18 mouse cellular contexts compared by ENCODE assay signal in genomic region chr1:52011227-52011626, GRCm38 (mm10). TPM values are rescaled to one million over a fixed set of nuclear protein-coding genes. Genes with fewer than 3 reads are reported as not detected.
DNase-seq lines count a peak whose midpoint lies in the region; ATAC-seq and TF ChIP-seq lines count a peak whose summit lies in the region.
"Had no signal": no experiment of that assay in that cellular context is flagged by ENCODE, and none has a peak within 500 bp of the region (broad histone marks: within the 10 kb centered on the region; RNA-seq: fewer than 3 reads in every experiment).

No protein-coding gene starts in this region.

- no peaks in the 10 kb centered on the region for H3K9me3 ChIP-seq in liver, embryonic 12.5 days (replicated peaks)
- no peaks in the 10 kb centered on the region for H3K9me3 ChIP-seq in midbrain, embryonic 10.5 days (replicated peaks)
- H3K9me3 ChIP-seq: embryonic facial prominence, embryonic 15.5 days; heart, embryonic 15.5 days had no signal

- H3K79me2 ChIP-seq in liver, adult 2 months (ENCODE audit: control insufficient read depth, insufficient read depth, low read length) = no peaks in the 10 kb centered on the region

- no peaks in the 10 kb centered on the region; the same call in 1 of the 2 replicates for H3K27me3 ChIP-seq in liver, adult 2 months (ENCODE audit: control insufficient read depth, insufficient read depth, low read length)
- 0 out of 2 replicates have a peak, but pooled peaks cover 4% of the 10 kb centered on the region for H3K27me3 ChIP-seq in liver, embryonic 12.5 days (replicated peaks)
- peaks cover 16% of the 10 kb centered on the region; the same call in 1 of the 2 replicates for H3K27me3 ChIP-seq in midbrain, embryonic 10.5 days (ENCODE audit: low read depth, poor library complexity, severe bottlenecking)
- H3K27me3 ChIP-seq: embryonic facial prominence, embryonic 15.5 days; heart, embryonic 15.5 days had no signal

- H3K9ac ChIP-seq in liver, adult 2 months (ENCODE audit: low read depth, low read length) = no peak overlapping the region
- no peak overlapping the region for H3K9ac ChIP-seq in liver, embryonic 12.5 days
- H3K9ac ChIP-seq: embryonic facial prominence, embryonic 15.5 days; forebrain, postnatal 0 days; heart, embryonic 15.5 days; lung, embryonic 14.5 days had no signal

- no peak for ATAC-seq in liver, embryonic 12.5 days
- ATAC-seq in megakaryocyte, adult 5-6 weeks (ENCODE audit: poor library complexity, severe bottlenecking) = peak; percentile 73
- ATAC-seq: forebrain, postnatal 0 days; hindbrain, embryonic 16.5 days had no signal

- 74% methylated on average over 3 of the region's 3 CpGs for WGBS in liver, adult 2 months
- 30% methylated on average over 3 of the region's 3 CpGs for WGBS in liver, embryonic 12.5 days (ENCODE audit: insufficient replicate concordance)
- 63% methylated on average over 3 of the region's 3 CpGs for WGBS in midbrain, embryonic 10.5 days

- H3K36me3 ChIP-seq in liver, adult 2 months (ENCODE audit: control insufficient read depth, insufficient read depth, low read length) = no peaks in the 10 kb centered on the region
- H3K36me3 ChIP-seq in liver, embryonic 12.5 days = no peaks in the 10 kb centered on the region
- H3K36me3 ChIP-seq in midbrain, embryonic 10.5 days = no peaks in the 10 kb centered on the region
- H3K36me3 ChIP-seq: embryonic facial prominence, embryonic 15.5 days; heart, embryonic 15.5 days had no signal

- H3K4me2 ChIP-seq in liver, embryonic 12.5 days = no peak overlapping the region
- H3K4me2 ChIP-seq: embryonic facial prominence, embryonic 15.5 days; heart, embryonic 15.5 days; lung, embryonic 14.5 days had no signal

- no peak for TF ChIP-seq CTCF in liver, adult 2 months (IDR thresholded peaks at IDR 0.05; ENCODE audit: low read depth, low read length)

- peak; percentile 11 for DNase-seq in liver, adult 2 months (ENCODE audit: extremely low read depth, low read depth, low spot score)
- DNase-seq in T-cell, adult 2 months (ENCODE audit: low spot score) = peak; percentile 80
- peak; percentile 80 for DNase-seq in thymus, postnatal 0 days (ENCODE audit: low spot score)
- DNase-seq in cerebellum, adult 11-12 months = no peak
- DNase-seq in adrenal gland, postnatal 10 days = no peak
- no peak for DNase-seq in midbrain, embryonic 10.5 days (ENCODE audit: low spot score)
- DNase-seq: cerebellum, postnatal 36 days; forebrain, postnatal 0 days; gastrocnemius, postnatal 14 days; left cerebral cortex, postnatal 4 days; lung, embryonic 14.5 days; midbrain, embryonic 14.5 days had no signal

- TF ChIP-seq POLR2A in liver, adult 2 months (IDR thresholded peaks at IDR 0.05; ENCODE audit: extremely low read depth, insufficient read depth, low read length) = no peak

- no peaks in the 10 kb centered on the region for H3K4me1 ChIP-seq in liver, adult 2 months (ENCODE audit: control insufficient read depth, insufficient read depth, low read length)
- peaks cover 3% of the 10 kb centered on the region; the same call in 1 of the 2 replicates for H3K4me1 ChIP-seq in liver, embryonic 12.5 days
- H3K4me1 ChIP-seq in midbrain, embryonic 10.5 days = peaks cover 12% of the 10 kb centered on the region

- H3K4me3 ChIP-seq in liver, adult 2 months (ENCODE audit: insufficient read depth, low read depth, low read length) = no peak overlapping the region
- no peak overlapping the region for H3K4me3 ChIP-seq in liver, embryonic 12.5 days
- H3K4me3 ChIP-seq in midbrain, embryonic 10.5 days = no peak overlapping the region
- H3K4me3 ChIP-seq: embryonic facial prominence, embryonic 15.5 days; heart, embryonic 15.5 days had no signal

- H3K27ac ChIP-seq in liver, adult 2 months (replicated peaks; ENCODE audit: insufficient read depth, low read depth, low read length) = no peak overlapping the region
- H3K27ac ChIP-seq in liver, embryonic 12.5 days = no peak overlapping the region
- no peak overlapping the region for H3K27ac ChIP-seq in midbrain, embryonic 10.5 days (replicated peaks)
- H3K27ac ChIP-seq: embryonic facial prominence, embryonic 15.5 days; heart, embryonic 15.5 days; kidney, postnatal 0 days had no signal

RNA-seq across cellular contexts. Expression of gene Stat4, which starts 24.3 kb away (rescaled TPM):
- total RNA-seq in liver, adult 2 months (2014; rRNA removed) = 0.46 and 0.67 TPM in 2 replicates
- polyA plus RNA-seq in liver, adult 2 months (2012; rRNA removed) = 0.02 and 0.24 TPM in 2 replicates
- 2.1 and 2.5 TPM in 2 replicates for polyA plus RNA-seq in liver, embryonic 12.5 days (2016; fragmentation: Nextera tagmentation; extraction: Ambion mirVana)
- 19.3 and 28.2 TPM in 2 replicates for total RNA-seq in megakaryocyte, adult 5-6 weeks (2015)
- 13.2 and 21.6 TPM in 2 replicates for total RNA-seq in megakaryocyte, adult 5-6 weeks (2017)
- polyA plus RNA-seq in thymus, postnatal 0 days (2015; fragmentation: Nextera tagmentation; extraction: Ambion mirVana) = 36.8 and 38.6 TPM in 2 replicates
- 1 to 10 TPM; 1.7 to 2.1 TPM for total RNA-seq in adrenal gland, postnatal 10 days (2021)
- polyA plus RNA-seq in midbrain, embryonic 10.5 days (2016; fragmentation: Nextera tagmentation; extraction: Ambion mirVana) = 1.2 and 1.3 TPM in 2 replicates
- total RNA-seq: gastrocnemius, postnatal 14 days had no signal

Comparison
In these comparisons a context has a peak if more than half of its experiments do, and no peak if none do; other contexts are left out.
1. DNase-seq: peak in liver, adult 2 months (single experiment), T-cell, adult 2 months (single experiment) and thymus, postnatal 0 days (single experiment); none in cerebellum, adult 11-12 months (single experiment), adrenal gland, postnatal 10 days (single experiment) and midbrain, embryonic 10.5 days (single experiment).
2. RNA of gene Stat4, which starts 24.3 kb away (polyA plus RNA-seq): 36.8 to 38.6 TPM in thymus, postnatal 0 days; 2.1 to 2.5 TPM in liver, embryonic 12.5 days, 1.2 to 1.3 TPM in midbrain, embryonic 10.5 days and 0.02 to 0.24 TPM in liver, adult 2 months; every median in the first group is over 10 times any median in the second.